Mouse (Mus musculus): ENCODE measurements around the gene B3gnt4.

- no peak for TF ChIP-seq CTCF (IDR thresholded peaks at IDR 0.05; ENCODE audit: low read depth)
- TF ChIP-seq EP300 (IDR thresholded peaks at IDR 0.05; ENCODE audit: low read depth), result no peak
These were observed 2.1 kb upstream of the B3gnt4 start for GRCm38 (mm10) chr5:123507936-123508723.
